Mouse (Mus musculus): ENCODE measurements around the gene Ppm1f. TPM values are rescaled to one million over a fixed set of nuclear protein-coding genes. Genes with fewer than 3 reads are reported as not detected.
A peak's percentile ranks its signal among the peaks of the same experiment; 100 is the strongest.
"Not testable (repeated sequence)": the region's sequence is repeated elsewhere in the genome, so short reads cannot be mapped to it uniquely, and the experiment has no call there.

Gene Ppm1f
- 10 to 100 TPM; 11.1 to 11.8 TPM for total RNA-seq (2021)
- long read RNA-seq, experiment 1, full-length matches to known transcripts = 1 of 2 reads
- long read RNA-seq, experiment 1, partial matches to known transcripts = 0 of 2 reads
- long read RNA-seq, experiment 1, other reads (novel, unspliced or antisense) = 1 of 2 reads
- long read RNA-seq, experiment 2, full-length matches to known transcripts = 1 of 4 reads
- long read RNA-seq, experiment 2, partial matches to known transcripts = 0 of 4 reads
- long read RNA-seq, experiment 2, other reads (novel, unspliced or antisense) = 3 of 4 reads

GRCm38 (mm10) chr16:16896382-16897055, at the start of gene Ppm1f:
Gene Ppm1f (plus strand): TSS chr16:16896469.
- peak; percentile 92 to 94 for DNase-seq
- intact Hi-C loops (cut with DNase I) = no loop called here

- intact Hi-C loops (cut with DNase I) = no loop called here
- DNase-seq = no peak
Measured at GRCm38 (mm10) chr16:16849196-16849595, 47.1 kb upstream of the Ppm1f start.

DNA sequence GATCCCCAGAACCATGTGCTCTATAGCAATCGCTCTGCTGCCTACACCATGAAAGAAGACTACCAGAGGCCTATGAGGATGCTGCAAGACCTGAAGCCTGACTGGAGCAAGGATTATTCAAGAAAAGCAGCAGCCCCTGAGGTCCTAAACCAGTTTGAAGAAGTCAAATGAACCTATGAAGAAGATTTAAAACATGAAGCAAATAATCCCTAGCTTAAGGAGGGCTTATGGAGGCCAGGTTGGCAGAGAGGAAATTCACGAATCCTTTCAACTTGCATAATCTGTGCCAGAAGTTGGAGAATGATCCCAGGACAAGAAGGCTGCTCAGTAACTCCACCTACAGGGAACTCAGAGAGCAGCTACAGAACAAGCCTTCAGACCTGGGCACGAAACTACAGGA, 43.9 kb upstream of the Ppm1f start:
- intact Hi-C loops (cut with DNase I) = no loop called here
- no peak for DNase-seq

- intact Hi-C loops (cut with DNase I) = no loop called here
- DNase-seq = no peak
Measured at GRCm38 (mm10) chr16:16854836-16855235, 41.4 kb upstream of the Ppm1f start.

GRCm38 (mm10) chr16:16855541-16855940, 40.7 kb upstream of the Ppm1f start:
- no peak for DNase-seq
- intact Hi-C loops (cut with DNase I) = no loop called here

GRCm38 (mm10) chr16:16856054-16856453, 40.2 kb upstream of the Ppm1f start:
- DNase-seq; intact Hi-C loops (cut with DNase I): not testable (repeated sequence)

DNA sequence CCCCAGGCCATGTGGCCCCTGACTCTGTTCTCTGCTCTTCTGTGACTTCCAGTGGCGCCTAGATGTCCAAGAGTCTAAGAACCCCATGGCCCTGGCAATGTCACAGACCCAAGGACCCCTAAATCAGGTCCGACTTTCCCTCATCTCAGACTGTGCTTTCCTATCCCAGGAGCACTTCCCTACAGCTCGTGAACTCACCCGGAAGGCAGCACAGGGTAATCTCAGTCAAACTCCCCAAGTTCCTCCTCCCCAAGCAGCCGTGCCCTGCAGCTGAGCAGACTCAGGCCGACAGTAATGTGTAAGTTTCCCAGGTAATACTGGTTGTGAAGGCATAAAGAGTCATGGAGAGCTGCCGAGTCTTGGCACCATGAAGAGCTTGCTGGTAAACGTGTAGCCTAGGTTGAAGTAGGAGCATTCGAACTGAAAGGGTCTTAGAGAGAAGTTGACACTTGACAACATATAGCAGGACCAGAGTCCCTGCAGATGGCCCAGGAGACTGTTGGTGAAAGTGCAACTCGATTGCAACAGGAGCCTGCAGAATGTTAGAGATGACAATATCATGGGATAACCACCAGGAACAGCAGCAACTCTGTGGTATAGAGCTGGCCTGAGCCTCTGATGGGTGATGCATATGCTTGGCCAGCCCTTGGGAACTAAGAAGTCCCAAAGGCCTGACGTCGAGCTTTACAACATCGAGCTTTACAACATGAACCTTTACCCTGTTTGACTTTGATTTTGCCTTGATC, 39.4 kb upstream of the Ppm1f start:
- intact Hi-C loops (cut with DNase I) = no loop called here
- no peak for DNase-seq

DNA sequence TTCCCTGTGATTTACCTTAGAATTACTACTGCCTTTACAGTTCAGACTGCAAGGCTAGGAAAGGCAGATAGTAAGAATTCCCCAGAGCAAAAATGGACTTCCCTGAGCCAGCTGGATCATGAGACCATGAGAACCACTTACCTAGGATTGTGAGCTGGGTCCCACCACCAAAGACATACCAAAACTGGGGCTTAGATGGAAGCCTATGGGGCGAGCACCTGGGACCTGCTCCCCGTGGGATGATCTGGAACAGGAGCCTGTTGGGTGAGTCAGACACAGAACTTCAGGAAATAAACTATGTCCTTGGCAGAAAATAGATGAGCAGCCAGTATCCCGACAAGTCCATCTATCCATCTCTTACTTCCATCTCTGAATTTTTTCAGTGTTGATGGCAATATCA, 34.0 kb upstream of the Ppm1f start:
- intact Hi-C loops (cut with DNase I) = no loop called here

DNA sequence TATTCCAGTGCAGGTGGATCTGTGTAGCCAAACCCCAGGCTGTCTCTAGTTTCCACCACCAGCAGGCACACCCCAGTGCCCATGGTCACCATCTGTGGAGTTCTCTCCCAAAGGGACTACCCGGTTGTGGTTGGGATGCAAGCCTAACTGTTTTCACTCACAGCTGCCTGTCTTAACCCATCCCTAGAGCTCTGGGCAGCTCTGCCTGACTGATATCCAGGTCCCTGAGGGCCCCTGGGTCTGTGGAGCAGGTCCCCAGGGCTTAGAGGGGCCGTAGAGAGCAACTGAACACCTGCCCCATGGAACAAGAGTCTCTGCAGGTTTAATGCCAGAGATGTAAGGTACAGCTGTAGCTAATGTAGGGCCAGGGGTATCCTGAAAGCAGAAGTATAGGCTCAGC, 32.3 kb upstream of the Ppm1f start, which contains the start of gene Igll1:
Igll1 (minus strand) TSS at position 8 of the 400 bp plus-strand sequence.
- intact Hi-C loops (cut with DNase I) = no loop called here
- no peak for DNase-seq

More for the DNA sequence above, 34.0 kb upstream of the Ppm1f start:
- no peak for DNase-seq

GRCm38 (mm10) chr16:16865217-16865616, 31.1 kb upstream of the Ppm1f start:
- intact Hi-C loops (cut with DNase I) = no loop called here
- no peak for DNase-seq

- intact Hi-C loops (cut with DNase I) = no loop called here
- DNase-seq = no peak
Measured at GRCm38 (mm10) chr16:16865696-16866561, 30.3 kb upstream of the Ppm1f start.

- intact Hi-C loops (cut with DNase I) = no loop called here
Measured at GRCm38 (mm10) chr16:16870241-16870616, 26.0 kb upstream of the Ppm1f start.

GRCm38 (mm10) chr16:16870617-16871331, 25.5 kb upstream of the Ppm1f start, which contains the start of the genes Top3b and Vpreb1:
Gene Top3b (plus strand): TSS chr16:16870736.
Gene Vpreb1 (minus strand): TSS chr16:16870843.
- DNase-seq = peak; percentile 82 to 83
- intact Hi-C loops (cut with DNase I) = no loop called here

More at GRCm38 (mm10) chr16:16870241-16870616, 26.0 kb upstream of the Ppm1f start:
- DNase-seq = no peak

DNA sequence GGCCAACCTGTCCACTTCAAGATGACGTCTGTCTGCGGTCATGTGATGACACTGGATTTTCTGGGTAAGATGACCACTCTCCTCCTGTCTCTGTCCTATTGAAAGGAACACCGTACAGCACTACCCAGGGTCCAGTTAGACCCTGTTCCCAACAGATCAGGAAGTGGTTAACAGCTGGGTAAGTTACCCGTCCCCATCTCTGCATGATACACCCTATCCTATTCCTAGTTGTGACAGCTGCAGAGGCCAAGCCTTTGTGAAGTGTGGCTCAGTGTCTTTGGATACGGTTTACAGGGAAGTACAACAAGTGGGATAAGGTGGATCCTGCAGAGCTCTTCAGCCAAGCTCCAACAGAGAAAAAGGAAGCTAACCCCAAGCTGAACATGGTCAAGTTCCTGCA, 17.2 kb upstream of the Ppm1f start:
- no peak for DNase-seq
- intact Hi-C loops (cut with DNase I) = no loop called here

GRCm38 (mm10) chr16:16888341-16888740, 7.9 kb upstream of the Ppm1f start:
- intact Hi-C loops (cut with DNase I) = no loop called here
- DNase-seq = no peak

GRCm38 (mm10) chr16:16892366-16892765, 3.9 kb upstream of the Ppm1f start:
- no peak for DNase-seq
- intact Hi-C loops (cut with DNase I) = no loop called here

GRCm38 (mm10) chr16:16896015-16896381, 271 bp upstream of the Ppm1f start:
- no peak for DNase-seq
- intact Hi-C loops (cut with DNase I) = no loop called here

- DNase-seq = no peak
- intact Hi-C loops (cut with DNase I) = no loop called here
Measured at GRCm38 (mm10) chr16:16897056-16897584, 851 bp downstream of the Ppm1f start.

DNA sequence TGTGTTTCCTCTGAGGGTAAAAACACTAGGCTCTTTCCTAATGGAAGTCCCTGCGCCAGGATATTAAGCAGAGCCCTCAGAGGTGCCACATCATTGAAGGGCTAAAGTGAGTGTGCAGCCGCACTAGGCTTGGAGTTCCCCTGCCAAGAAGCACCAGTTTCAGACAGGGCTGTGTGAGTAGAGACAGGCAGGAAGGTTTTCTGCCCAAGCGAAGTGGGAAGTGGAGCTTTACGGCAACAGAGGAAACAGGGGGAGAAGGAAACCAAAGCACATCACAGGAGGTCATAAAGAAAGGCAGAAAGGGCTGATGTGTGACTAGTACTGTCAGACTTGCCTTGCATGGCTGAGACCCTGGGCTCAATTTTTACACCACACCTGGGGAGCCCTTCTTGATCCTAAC, 6.1 kb downstream of the Ppm1f start:
- intact Hi-C loops (cut with DNase I) = no loop called here

More for the DNA sequence above, 6.1 kb downstream of the Ppm1f start:
- DNase-seq = no peak

All from gastrocnemius, postnatal 36 days (tissue).